Mouse (Mus musculus): ENCODE measurements around the gene Tyw1. TPM values are rescaled to one million over a fixed set of nuclear protein-coding genes. Genes with fewer than 3 reads are reported as not detected.

Gene Tyw1
- total and polyA plus RNA-seq, 3 experiments, result 5.1 to 9.8 (median 7.0) TPM

DNA sequence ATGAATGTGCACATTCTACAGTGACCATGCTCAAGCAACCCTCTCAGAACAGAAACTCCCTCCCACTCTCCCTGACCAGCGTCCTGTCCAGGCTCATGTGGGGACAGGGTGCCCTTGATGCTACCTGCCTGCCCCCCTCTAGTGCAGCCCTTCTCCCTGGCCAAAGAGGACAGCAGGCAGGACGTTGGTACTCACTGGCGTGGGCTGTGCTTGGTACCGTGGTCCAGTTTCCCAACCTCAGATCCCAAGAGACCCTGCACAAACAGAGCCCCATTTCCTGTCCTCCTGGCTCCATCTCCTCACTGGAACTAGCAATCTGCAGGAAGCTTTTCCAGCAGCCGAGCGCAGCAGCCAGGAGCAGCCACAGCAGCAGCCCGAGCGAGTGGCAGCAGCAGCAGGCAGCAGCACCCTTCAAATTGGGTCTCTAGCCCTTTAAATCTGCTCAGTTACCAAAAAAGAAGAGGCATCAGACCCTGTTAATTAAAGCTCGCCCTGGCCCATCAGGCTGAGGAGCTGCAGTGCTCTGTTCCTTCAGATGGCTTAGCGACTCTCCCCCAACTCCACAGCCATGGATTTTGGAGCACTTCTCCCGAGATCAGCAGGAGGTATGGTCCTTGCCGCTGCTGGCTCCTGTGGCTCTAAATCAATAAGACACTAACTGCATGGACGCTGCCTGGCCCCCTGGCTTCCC is 128.9 kb downstream of the Tyw1 start, which contains the start of gene A330070K13Rik:
A330070K13Rik (minus strand) TSS at position 410 of the 691 bp plus-strand sequence.
- no peaks in the 10 kb centered on the region for H3K27me3 ChIP-seq (ENCODE audit: control insufficient read depth, insufficient read depth, low read length)
- no peak within 1 kb of the TSS for H3K4me3 ChIP-seq
- no peaks in the 10 kb centered on the region for H3K4me1 ChIP-seq (ENCODE audit: control insufficient read depth, insufficient read depth, low read length)
- WGBS, result 3% methylated on average over 13 of the region's 13 CpGs
- no peak for TF ChIP-seq POLR2A (IDR thresholded peaks at IDR 0.05; ENCODE audit: insufficient read depth, low read depth, low read length)
- TF ChIP-seq CTCF (IDR thresholded peaks at IDR 0.05), result no peak
- TF ChIP-seq EP300 (IDR thresholded peaks at IDR 0.05; ENCODE audit: insufficient read depth, low read depth, low read length), result no peak
- no peak within 1 kb of the TSS for H3K27ac ChIP-seq
- H3K79me2 ChIP-seq (replicated peaks; ENCODE audit: control insufficient read depth, insufficient read depth, low read length), result no peaks in the 10 kb centered on the region
- H3K36me3 ChIP-seq (ENCODE audit: control insufficient read depth, insufficient read depth, low read length), result no peaks in the 10 kb centered on the region
- DNase-seq, result no peak
- H3K9ac ChIP-seq (ENCODE audit: low read depth, low read length), result no peak within 1 kb of the TSS
- intact Hi-C loops (cut with DNase I), result no loop called here

DNA sequence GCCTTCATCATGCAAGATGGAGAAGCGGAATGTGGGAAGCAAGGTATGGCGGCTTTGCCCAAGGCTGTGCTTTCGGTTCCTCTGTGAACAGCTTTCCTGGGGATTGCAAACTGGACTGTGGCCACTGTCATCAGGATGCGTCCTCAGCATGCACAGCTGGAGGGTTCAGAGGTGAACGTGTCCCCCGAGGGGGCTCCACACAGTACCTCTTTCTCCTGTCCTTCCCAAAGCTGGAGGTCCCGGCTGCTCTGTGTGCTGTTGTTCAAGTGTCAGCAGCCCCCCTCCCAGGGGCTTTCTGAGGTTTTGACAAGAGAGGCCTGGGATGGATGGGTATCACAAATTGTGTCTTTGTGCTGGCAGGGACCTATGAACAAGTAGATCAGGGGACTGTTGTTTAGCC is 131.0 kb downstream of the Tyw1 start:
- H3K4me1 ChIP-seq (ENCODE audit: control insufficient read depth, insufficient read depth, low read length), result no peaks in the 10 kb centered on the region
- H3K9ac ChIP-seq (ENCODE audit: low read depth, low read length), result no peak overlapping the region
- no peak for DNase-seq
- H3K36me3 ChIP-seq (ENCODE audit: control insufficient read depth, insufficient read depth, low read length), result no peaks in the 10 kb centered on the region
- WGBS, result 63% methylated on average over 7 of the region's 7 CpGs
- no peaks in the 10 kb centered on the region for H3K27me3 ChIP-seq (ENCODE audit: control insufficient read depth, insufficient read depth, low read length)
- H3K79me2 ChIP-seq (replicated peaks; ENCODE audit: control insufficient read depth, insufficient read depth, low read length), result no peaks in the 10 kb centered on the region
- H3K27ac ChIP-seq, result no peak overlapping the region
- H3K4me3 ChIP-seq, result no peak overlapping the region
- TF ChIP-seq CTCF (IDR thresholded peaks at IDR 0.05), result no peak
- TF ChIP-seq EP300 (IDR thresholded peaks at IDR 0.05; ENCODE audit: insufficient read depth, low read depth, low read length), result no peak
- no peak for TF ChIP-seq POLR2A (IDR thresholded peaks at IDR 0.05; ENCODE audit: insufficient read depth, low read depth, low read length)
- intact Hi-C loops (cut with DNase I), result no loop called here

Other genes with a start within 250 kb of the Tyw1 start
- 1 to 10 TPM; 3.2 to 4.6 TPM for gene Asl, start 226.4 kb upstream of the Tyw1 start, total RNA-seq (2021)
- 5.9 and 6.5 TPM in 2 replicates for gene Asl, start 226.4 kb upstream of the Tyw1 start, polyA plus RNA-seq (2012; rRNA removed)
- 10 to 100 TPM in 1 of 2 experiments, 1 to 10 TPM in 1; 9.3 to 11.2 TPM for gene Crcp, start 226.3 kb upstream of the Tyw1 start, total RNA-seq (2021)
- gene Crcp, start 226.3 kb upstream of the Tyw1 start, polyA plus RNA-seq (2012; rRNA removed), result 9.5 and 10.3 TPM in 2 replicates
- 1 to 10 TPM; 7.4 to 9.4 TPM for gene Tpst1, start 182.3 kb upstream of the Tyw1 start, total RNA-seq (2021)
- gene Tpst1, start 182.3 kb upstream of the Tyw1 start, polyA plus RNA-seq (2012; rRNA removed), result 10.1 and 12.6 TPM in 2 replicates
- 1 to 10 TPM; 1.5 to 3.7 TPM for gene Kctd7, start 110.8 kb upstream of the Tyw1 start, total RNA-seq (2021)
- gene Kctd7, start 110.8 kb upstream of the Tyw1 start, polyA plus RNA-seq (2012; rRNA removed), result 2.5 and 3.1 TPM in 2 replicates
- gene Rabgef1, start 83.8 kb upstream of the Tyw1 start, total RNA-seq (2021), result 10 to 100 TPM; 19.6 to 25.5 TPM
- 15.2 and 15.6 TPM in 2 replicates for gene Rabgef1, start 83.8 kb upstream of the Tyw1 start, polyA plus RNA-seq (2012; rRNA removed)
- gene Tmem248, start 38.5 kb upstream of the Tyw1 start, total RNA-seq (2021), result 10 to 100 TPM; 35.7 to 46.1 TPM
- 20.8 and 26.1 TPM in 2 replicates for gene Tmem248, start 38.5 kb upstream of the Tyw1 start, polyA plus RNA-seq (2012; rRNA removed)
- gene Sbds, start 89 bp upstream of the Tyw1 start, total RNA-seq (2021), result 10 to 100 TPM; 45.8 to 48.7 TPM
- gene Sbds, start 89 bp upstream of the Tyw1 start, polyA plus RNA-seq (2012; rRNA removed), result 22.0 and 25.4 TPM in 2 replicates
- not detected for gene Caln1, start 113.8 kb downstream of the Tyw1 start, total RNA-seq (2021)
- not detected in 2 replicates for gene Caln1, start 113.8 kb downstream of the Tyw1 start, polyA plus RNA-seq (2012; rRNA removed)
- gene A330070K13Rik, start 129.0 kb downstream of the Tyw1 start, total RNA-seq (2021), result not detected
- not detected in 2 replicates for gene A330070K13Rik, start 129.0 kb downstream of the Tyw1 start, polyA plus RNA-seq (2012; rRNA removed)